Mouse (Mus musculus): ENCODE results near the gene Necap2.

DNA sequence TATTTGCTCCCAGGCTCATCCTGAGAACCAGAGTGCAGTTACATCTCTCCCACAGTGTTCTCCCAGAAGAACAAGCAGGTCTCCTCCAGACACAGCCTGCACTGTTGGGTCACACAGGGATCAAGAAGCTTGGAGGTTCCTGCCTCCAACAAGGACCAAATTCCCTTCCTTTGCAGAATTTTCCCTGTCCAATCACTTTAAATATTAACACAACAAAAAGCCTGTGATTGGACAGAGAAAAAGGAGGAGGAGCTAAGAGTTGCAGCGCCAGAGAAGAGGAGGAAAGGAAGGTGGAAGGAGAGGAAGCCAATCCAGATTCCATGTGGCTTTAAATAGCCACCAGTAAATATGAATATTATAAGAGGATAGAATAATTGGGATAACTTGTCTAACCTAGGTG is 44.9 kb upstream of the Necap2 start:
- TF ChIP-seq CTCF (IDR thresholded peaks at IDR 0.05; ENCODE audit: low read depth) (no peak), EP300 (IDR thresholded peaks at IDR 0.05; ENCODE audit: low read depth) (no peak)

Measured in liver, embryonic 14.5 days (tissue).